Mouse (Mus musculus) CH12.LX (cell line): ENCODE measurements at regions not wholly inside any gene's neighbourhood (a gene's known extent, or its start where the extent isn't known, plus 50 kb on each side); places are given as distances from the start of the nearest gene placed in this dataset.

Experiments used
- DNase-seq: peaks from one replicate; pipeline ENCODE4 v3.0.0-alpha.2; 2013; ENCODE audit errors: extremely low read depth
- H3K27ac ChIP-seq: 2 replicates; pipeline ENCODE4 v1.5.1; 2012; ENCODE audit warnings: low read depth, mild to moderate bottlenecking, control low read depth, moderate library complexity; ENCODE audit not compliant: insufficient read depth
- H3K27me3 ChIP-seq: replicated peaks from 2 replicates; pipeline ENCODE3; 2012; ENCODE audit warnings: inconsistent platforms
- H3K36me3 ChIP-seq, 2 experiments: replicated peaks in 1 of 2; 2 replicates each; pipeline versions ENCODE3 to v1.6.1; 2012; ENCODE audit warnings: inconsistent platforms in 1 of 2, low read length in 1 of 2, mild to moderate bottlenecking in 1 of 2, mixed read lengths in 1 of 2, moderate library complexity in 1 of 2; ENCODE audit not compliant: control insufficient read depth in 1 of 2, insufficient read depth in 1 of 2
- H3K4me1 ChIP-seq, 2 experiments: 2 replicates each; pipeline ENCODE4 v1.6.1; 2012; ENCODE audit warnings: inconsistent platforms in 1 of 2, moderate library complexity in 1 of 2; ENCODE audit not compliant: insufficient read depth in 2 of 2, control insufficient read depth in 1 of 2
- H3K4me2 ChIP-seq: 2 replicates; pipeline ENCODE4 v1.6.1; 2012; ENCODE audit warnings: low read depth, mild to moderate bottlenecking, control low read depth; ENCODE audit not compliant: poor library complexity, insufficient read depth, severe bottlenecking
- H3K4me3 ChIP-seq, 3 experiments: fragments of 150-350 bp in 1 of 3; sonication (generic) in 1 of 3; replicated peaks in 1 of 3; 2 replicates each; pipeline versions ENCODE3 to v1.5.1; 2011 to 2012; ENCODE audit warnings: low read depth in 2 of 3, low read length in 2 of 3, mild to moderate bottlenecking in 2 of 3, moderate library complexity in 2 of 3, control low read depth in 1 of 3, improper control_type of control experiment in 1 of 3, inconsistent platforms in 1 of 3, mixed read lengths in 1 of 3; ENCODE audit not compliant: poor library complexity in 1 of 3
- H3K79me2 ChIP-seq: replicated peaks from 2 replicates; pipeline ENCODE4 v1.6.1; 2012; ENCODE audit warnings: mild to moderate bottlenecking, moderate library complexity; ENCODE audit not compliant: control insufficient read depth, poor library complexity, insufficient read depth, severe bottlenecking; ENCODE audit errors: extremely low read depth
- H3K9ac ChIP-seq: 2 replicates; pipeline ENCODE4 v1.6.1; 2012; ENCODE audit warnings: low read depth, mild to moderate bottlenecking, control low read depth, moderate library complexity; ENCODE audit not compliant: insufficient read depth
- H3K9me3 ChIP-seq: replicated peaks from 2 replicates; pipeline ENCODE3; 2012; ENCODE audit warnings: low read length, inconsistent platforms, mixed read lengths
- CTCF ChIP-seq, 2 experiments: IDR thresholded peaks in 1 of 2; conservative IDR thresholded peaks in 1 of 2; 2 replicates each; pipeline ENCODE4 v1.5.1; 2011 to 2012; ENCODE audit warnings: low read depth in 2 of 2, low read length in 2 of 2, improper control_type of control experiment in 1 of 2, inconsistent platforms in 1 of 2, mild to moderate bottlenecking in 1 of 2, moderate library complexity in 1 of 2
- E2F4 ChIP-seq: IDR thresholded peaks from 2 replicates; pipeline ENCODE4 v1.6.1; 2011; ENCODE audit warnings: low read depth, low read length, improper control_type of control experiment; ENCODE audit not compliant: insufficient replicate concordance
- ELF1 ChIP-seq: IDR thresholded peaks from 2 replicates; pipeline ENCODE4 v1.6.1; 2014; ENCODE audit warnings: low read depth, mild to moderate bottlenecking, inconsistent platforms, low read length, improper control_type of control experiment
- EP300 ChIP-seq: IDR thresholded peaks from 2 replicates; pipeline ENCODE4 v1.6.1; 2011; ENCODE audit warnings: low read length, improper control_type of control experiment
- ETS1 ChIP-seq: conservative IDR thresholded peaks from 2 replicates; pipeline ENCODE4 v1.6.1; 2012; ENCODE audit warnings: low read depth, mild to moderate bottlenecking, inconsistent platforms, low read length, improper control_type of control experiment, moderate library complexity
- HCFC1 ChIP-seq: IDR thresholded peaks from 2 replicates; pipeline ENCODE4 v1.6.1; 2012; ENCODE audit warnings: low read depth, mild to moderate bottlenecking, inconsistent platforms, low read length, improper control_type of control experiment
- IRF4 ChIP-seq: IDR thresholded peaks from 2 replicates; pipeline ENCODE4 v1.6.1; 2014; ENCODE audit warnings: low read depth, mild to moderate bottlenecking, inconsistent platforms, low read length, improper control_type of control experiment
- JUND ChIP-seq: conservative IDR thresholded peaks from 2 replicates; pipeline ENCODE4 v1.6.1; 2011; ENCODE audit warnings: low read depth, low read length, improper control_type of control experiment
- MAX ChIP-seq: IDR thresholded peaks from 2 replicates; pipeline ENCODE4 v1.6.1; 2011; ENCODE audit warnings: low read length, improper control_type of control experiment
- MEF2A ChIP-seq: IDR thresholded peaks from 2 replicates; pipeline ENCODE4 v1.6.1; 2014; ENCODE audit warnings: low read depth, mild to moderate bottlenecking, inconsistent platforms, low read length, improper control_type of control experiment, borderline replicate concordance
- MXI1 ChIP-seq: IDR thresholded peaks from 2 replicates; pipeline ENCODE4 v1.6.1; 2011; ENCODE audit warnings: mild to moderate bottlenecking, low read depth, low read length, improper control_type of control experiment
- MYC ChIP-seq: IDR thresholded peaks from 2 replicates; pipeline ENCODE4 v1.6.1; 2011; ENCODE audit warnings: low read depth, mild to moderate bottlenecking, improper control_type of control experiment, low read length
- PAX5 ChIP-seq: IDR thresholded peaks from 2 replicates; pipeline ENCODE4 v1.6.1; 2012; ENCODE audit warnings: low read length, inconsistent platforms, mixed read lengths
- POLR2A ChIP-seq: IDR thresholded peaks from 2 replicates; pipeline ENCODE4 v1.6.1; 2011; ENCODE audit warnings: low read depth, mild to moderate bottlenecking, improper control_type of control experiment, low read length
- POLR2AphosphoS2 ChIP-seq: IDR thresholded peaks from 2 replicates; pipeline ENCODE4 v1.6.1; 2011; ENCODE audit warnings: low read depth, low read length, improper control_type of control experiment
- RCOR1 ChIP-seq: conservative IDR thresholded peaks from 2 replicates; pipeline ENCODE4 v1.6.1; 2012; ENCODE audit warnings: low read depth, mild to moderate bottlenecking, inconsistent platforms, low read length, improper control_type of control experiment
- SMC3 ChIP-seq: IDR thresholded peaks from 2 replicates; pipeline ENCODE4 v1.6.1; 2011; ENCODE audit warnings: low read depth, low read length, improper control_type of control experiment
- TCF12 ChIP-seq: IDR thresholded peaks from 2 replicates; pipeline ENCODE4 v1.6.1; 2014; ENCODE audit warnings: low read depth, mild to moderate bottlenecking, inconsistent platforms, low read length, improper control_type of control experiment
- USF1 ChIP-seq: IDR thresholded peaks from 2 replicates; pipeline ENCODE4 v1.6.1; 2014; ENCODE audit warnings: low read depth, mild to moderate bottlenecking, inconsistent platforms, low read length, improper control_type of control experiment
- USF2 ChIP-seq: conservative IDR thresholded peaks from 2 replicates; pipeline ENCODE4 v1.6.1; 2011; ENCODE audit warnings: low read depth, low read length, improper control_type of control experiment
- ZC3H11A ChIP-seq: IDR thresholded peaks from 2 replicates; pipeline ENCODE4 v1.6.1; 2012; ENCODE audit warnings: low read depth, mild to moderate bottlenecking, inconsistent platforms, low read length, improper control_type of control experiment
- ZKSCAN1 ChIP-seq: IDR thresholded peaks from 2 replicates; pipeline ENCODE4 v1.6.1; 2012; ENCODE audit warnings: low read depth, inconsistent platforms, low read length, improper control_type of control experiment, borderline replicate concordance
- ZNF384 ChIP-seq: IDR thresholded peaks from 2 replicates; pipeline ENCODE4 v1.6.1; 2012; ENCODE audit warnings: low read depth, low read length, improper control_type of control experiment, inconsistent platforms
- dilution Hi-C: fragments of 300-500 bp; cut with MboI; formaldehyde crosslinking; loops from 2 replicates; pipeline ENCODE4 v1.14.3; 2020; ENCODE audit warnings: low sequenced_read_pairs; ENCODE audit not compliant: extremely low pct_unique_long_range_greater_than_20kb, extremely low pct_ligation_motif_present
- in situ Hi-C: fragments of 300-500 bp; cut with MboI; formaldehyde crosslinking; loops from 3 replicates; pipeline ENCODE4 v1.14.3; 2019; ENCODE audit warnings: low sequenced_read_pairs, low pct_ligation_motif_present, low pct_unique_long_range_greater_than_20kb, mixed read lengths

GRCm38 (mm10) chr9:85466671-85467070, 139.5 kb upstream of the Tent5a start:
- Histone ChIP-seq H3K4me1 (peaks cover 8 to 10% of the 10 kb centered on the region in 2 experiments; a peak in 3 of 4 replicates), H3K36me3 (no peaks in the 10 kb centered on the region), H3K9me3 (no peaks in the 10 kb centered on the region), H3K4me3 (no peak overlapping the region), H3K27me3 (no peaks in the 10 kb centered on the region), H3K4me2 (no peak overlapping the region), H3K79me2 (no peaks in the 10 kb centered on the region), H3K27ac (no peak overlapping the region), H3K9ac (no peak overlapping the region)
- DNase-seq = no peak
- TF ChIP-seq ZNF384 (no peak), ELF1 (no peak), IRF4 (no peak), POLR2A (no peak), POLR2AphosphoS2 (no peak), ZKSCAN1 (no peak)
- dilution Hi-C loops = no loop called here
- in situ Hi-C loops = no loop called here

DNA sequence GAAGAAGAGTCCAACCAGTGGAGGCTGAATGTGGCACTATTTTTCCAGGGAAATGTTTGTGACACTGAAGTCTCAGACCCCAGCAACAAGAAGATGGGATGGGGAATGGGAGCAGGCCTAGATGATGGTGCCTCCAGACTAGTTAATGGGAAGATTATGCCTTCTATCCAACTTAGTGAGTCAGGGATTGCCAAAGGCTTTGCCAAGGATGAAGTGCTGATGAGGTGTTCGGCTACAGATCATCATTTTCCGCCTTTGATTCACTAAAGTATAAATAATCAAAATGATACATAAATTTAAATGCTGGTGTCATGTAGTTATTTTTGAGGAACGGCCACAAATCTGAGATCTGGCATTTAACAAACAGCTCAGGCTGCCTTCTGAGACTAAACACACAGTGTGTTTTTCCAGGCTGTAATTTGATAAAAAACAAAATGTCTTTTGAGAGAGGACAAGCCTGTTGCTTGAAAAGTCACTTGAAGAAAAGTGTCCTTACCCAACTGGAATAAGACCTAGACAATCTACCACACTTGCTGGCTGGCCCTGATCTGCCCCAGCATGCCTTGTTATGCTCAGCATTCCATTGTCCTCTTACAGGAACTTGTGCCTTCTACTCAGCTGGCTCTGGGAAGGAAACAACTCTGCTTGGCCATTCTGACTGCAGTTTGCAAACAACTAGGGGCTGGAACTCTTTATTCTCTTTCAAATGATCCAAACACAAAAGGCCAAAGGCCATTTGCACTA, 132.1 kb upstream of the Tent5a start:
- no peak for TF ChIP-seq EP300
- no peak for TF ChIP-seq SMC3
- no peak for TF ChIP-seq MYC
- TF ChIP-seq MXI1 = no peak
- no peak for TF ChIP-seq IRF4
- no peak for TF ChIP-seq E2F4
- TF ChIP-seq CTCF (conservative IDR thresholded peaks at IDR 0.05 in 1 of 2, IDR thresholded peaks at IDR 0.05 in 1 of 2; ENCODE audit: low read depth in 2 of 2, low read length in 2 of 2) = no peak
- no peak for TF ChIP-seq JUND
- Histone ChIP-seq H3K27me3 (no peaks in the 10 kb centered on the region), H3K9me3 (no peaks in the 10 kb centered on the region), H3K27ac (no peak overlapping the region), H3K4me3 (no peak overlapping the region), H3K4me2 (no peak overlapping the region), H3K4me1 (peaks cover 10 to 11% of the 10 kb centered on the region in 2 experiments; a peak in 2 of 4 replicates), H3K79me2 (no peaks in the 10 kb centered on the region), H3K36me3 (no peaks in the 10 kb centered on the region), H3K9ac (no peak overlapping the region)
- dilution Hi-C loops = no loop called here
- in situ Hi-C loops = no loop called here
- DNase-seq = no peak

DNA sequence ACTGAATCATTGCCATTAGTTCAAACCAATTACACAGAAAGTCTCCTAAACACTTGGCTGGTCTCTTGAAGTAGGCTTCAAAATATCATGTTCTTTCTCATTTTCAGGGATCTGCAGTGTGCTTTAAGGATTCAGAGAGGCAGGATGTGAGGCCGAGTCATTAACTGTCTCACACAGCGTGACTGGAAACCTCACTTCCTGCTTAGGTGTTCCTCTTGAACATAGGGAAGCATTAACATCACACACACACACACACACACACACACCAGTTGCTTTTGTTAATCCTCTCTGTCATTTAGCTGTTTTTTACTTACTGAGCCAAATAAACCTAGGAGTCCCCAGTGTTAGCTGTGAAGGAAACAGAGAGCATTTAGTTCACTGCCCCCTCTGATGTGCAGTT, 131.2 kb upstream of the Tent5a start:
- TF ChIP-seq E2F4 (no peak), USF1 (no peak), TCF12 (no peak), ZC3H11A (no peak), SMC3 (no peak), RCOR1 (no peak), ETS1 (no peak), JUND (no peak), PAX5 (no peak), MAX (no peak), POLR2AphosphoS2 (no peak), MXI1 (no peak), USF2 (no peak), IRF4 (no peak), EP300 (no peak), MEF2A (no peak), HCFC1 (no peak)
- no peak overlapping the region for H3K4me3 ChIP-seq
- no peaks in the 10 kb centered on the region for H3K27me3 ChIP-seq
- no peaks in the 10 kb centered on the region for H3K79me2 ChIP-seq
- H3K9me3 ChIP-seq = no peaks in the 10 kb centered on the region
- H3K9ac ChIP-seq = no peak overlapping the region
- dilution Hi-C loops = no loop called here
- no peak overlapping the region for H3K27ac ChIP-seq
- H3K4me1 ChIP-seq = peaks cover 10 to 11% of the 10 kb centered on the region in 2 experiments; a peak in 2 of 4 replicates
- no peaks in the 10 kb centered on the region for H3K36me3 ChIP-seq
- in situ Hi-C loops = no loop called here
- no peak for DNase-seq
- no peak overlapping the region for H3K4me2 ChIP-seq
